Mouse (Mus musculus): ENCODE data around the gene Atp13a5. TPM values are rescaled to one million over a fixed set of nuclear protein-coding genes. Genes with fewer than 3 reads are reported as not detected.

Atp13a5 gene
- polyA plus RNA-seq, 1 experiment from 2014 or later: 0.36 TPM

GRCm38 (mm10) chr16:29201146-29201545 is 177.4 kb downstream of the Atp13a5 start:
- H3K4me2 ChIP-seq: no peak overlapping the region
- H3K27me3 ChIP-seq: peaks cover 9% of the 10 kb centered on the region; the same call in 1 of the 2 replicates
- no peak overlapping the region for H3K9ac ChIP-seq
- H3K4me1 ChIP-seq: peaks cover 15% of the 10 kb centered on the region; the same call in 1 of the 2 replicates
- no peaks in the 10 kb centered on the region for H3K9me3 ChIP-seq
- no peak overlapping the region for H3K4me3 ChIP-seq
- no peak for ATAC-seq (ENCODE audit: insufficient number of reproducible peaks, low FRiP score, low TSS enrichment, low read depth)
- WGBS: 88% methylated on average over 2 of the region's 2 CpGs
- no peak overlapping the region for H3K27ac ChIP-seq
- H3K36me3 ChIP-seq: no peaks in the 10 kb centered on the region

GRCm38 (mm10) chr16:29198461-29198860 is 180.1 kb downstream of the Atp13a5 start:
- WGBS: 8% methylated on average over 5 of the region's 5 CpGs
- H3K36me3 ChIP-seq: no peaks in the 10 kb centered on the region
- no peak overlapping the region for H3K9ac ChIP-seq
- peaks cover 10% of the 10 kb centered on the region for H3K27me3 ChIP-seq
- H3K4me3 ChIP-seq: no peak overlapping the region
- no peak for ATAC-seq (ENCODE audit: insufficient number of reproducible peaks, low FRiP score, low TSS enrichment, low read depth)
- H3K9me3 ChIP-seq: no peaks in the 10 kb centered on the region
- peak overlapping the region; percentile 7; the same call in 1 of the 2 replicates for H3K27ac ChIP-seq
- no peak overlapping the region for H3K4me2 ChIP-seq
- peaks cover 10% of the 10 kb centered on the region; the same call in 1 of the 2 replicates for H3K4me1 ChIP-seq

- Histone ChIP-seq H3K4me1 (peaks cover 10% of the 10 kb centered on the region; the same call in 1 of the 2 replicates), H3K4me3 (no peak overlapping the region), H3K9ac (no peak overlapping the region), H3K36me3 (no peaks in the 10 kb centered on the region), H3K4me2 (no peak overlapping the region), H3K27me3 (peaks cover 12% of the 10 kb centered on the region), H3K9me3 (no peaks in the 10 kb centered on the region), H3K27ac (no peak overlapping the region)
- 80% methylated on average over 1 of the region's 1 CpGs for WGBS
- ATAC-seq (ENCODE audit: insufficient number of reproducible peaks, low FRiP score, low TSS enrichment, low read depth): no peak
Observed at GRCm38 (mm10) chr16:29195156-29195555, 183.4 kb downstream of the Atp13a5 start.

- ATAC-seq (ENCODE audit: insufficient number of reproducible peaks, low FRiP score, low TSS enrichment, low read depth): no peak
- WGBS: 59% methylated on average over 4 of the region's 4 CpGs
- Histone ChIP-seq H3K4me3 (no peak overlapping the region), H3K4me2 (no peak overlapping the region), H3K36me3 (no peaks in the 10 kb centered on the region), H3K9ac (no peak overlapping the region), H3K27me3 (peaks cover 10% of the 10 kb centered on the region), H3K27ac (no peak overlapping the region), H3K9me3 (no peaks in the 10 kb centered on the region), H3K4me1 (peaks cover 8% of the 10 kb centered on the region; the same call in 1 of the 2 replicates)
Observed at GRCm38 (mm10) chr16:29193981-29194380, 184.6 kb downstream of the Atp13a5 start.

- Histone ChIP-seq H3K27me3 (peaks cover 6% of the 10 kb centered on the region), H3K27ac (no peak overlapping the region), H3K36me3 (no peaks in the 10 kb centered on the region), H3K9ac (no peak overlapping the region), H3K9me3 (no peaks in the 10 kb centered on the region), H3K4me3 (no peak overlapping the region), H3K4me2 (no peak overlapping the region), H3K4me1 (no peaks in the 10 kb centered on the region)
- 42% methylated on average over 5 of the region's 5 CpGs for WGBS
- no peak for ATAC-seq (ENCODE audit: insufficient number of reproducible peaks, low FRiP score, low TSS enrichment, low read depth)
Observed at GRCm38 (mm10) chr16:29192911-29193310, 185.6 kb downstream of the Atp13a5 start.

Other genes with a start within 250 kb of the Atp13a5 start
- 1.2 and 2.3 TPM in 2 replicates for gene Hrasls, start 169.0 kb downstream of the Atp13a5 start, polyA plus RNA-seq (2015; fragmentation: Nextera tagmentation; extraction: Ambion mirVana)
- 1.7 and 1.8 TPM in 2 replicates for gene Atp13a4, start 166.1 kb upstream of the Atp13a5 start, polyA plus RNA-seq (2015; fragmentation: Nextera tagmentation; extraction: Ambion mirVana)
- gene Opa1, start 200.6 kb upstream of the Atp13a5 start, polyA plus RNA-seq (2015; fragmentation: Nextera tagmentation; extraction: Ambion mirVana): 25.0 and 25.3 TPM in 2 replicates

Measured in limb, embryonic 15.5 days (tissue).